Mouse (Mus musculus): Measurements from ENCODE around the gene Pycard.

DNA sequence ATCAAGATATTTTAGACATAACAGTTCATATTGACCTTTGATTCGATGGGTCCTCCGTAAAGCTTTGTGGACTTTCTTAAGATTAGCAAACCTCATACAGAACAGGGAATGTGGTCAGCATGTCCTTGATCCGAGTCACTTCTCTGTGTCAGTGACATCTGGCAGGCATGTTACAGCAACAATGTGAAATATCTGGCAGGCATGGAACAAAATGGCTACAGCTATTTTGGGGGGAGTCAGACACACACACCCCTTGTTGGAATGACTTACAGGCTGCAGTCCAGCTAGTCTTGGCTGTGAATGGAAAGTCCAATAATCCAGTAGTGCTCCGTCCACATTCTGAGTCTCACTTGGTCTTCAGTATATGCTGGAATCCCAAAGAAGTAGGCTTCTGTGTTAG is 29.9 kb upstream of the Pycard start:
- TF ChIP-seq CTCF (IDR thresholded peaks at IDR 0.05; ENCODE audit: low read depth) (no peak), EP300 (optimal IDR thresholded peaks at IDR 0.05) (no peak)
